In the genomic region with DNA sequence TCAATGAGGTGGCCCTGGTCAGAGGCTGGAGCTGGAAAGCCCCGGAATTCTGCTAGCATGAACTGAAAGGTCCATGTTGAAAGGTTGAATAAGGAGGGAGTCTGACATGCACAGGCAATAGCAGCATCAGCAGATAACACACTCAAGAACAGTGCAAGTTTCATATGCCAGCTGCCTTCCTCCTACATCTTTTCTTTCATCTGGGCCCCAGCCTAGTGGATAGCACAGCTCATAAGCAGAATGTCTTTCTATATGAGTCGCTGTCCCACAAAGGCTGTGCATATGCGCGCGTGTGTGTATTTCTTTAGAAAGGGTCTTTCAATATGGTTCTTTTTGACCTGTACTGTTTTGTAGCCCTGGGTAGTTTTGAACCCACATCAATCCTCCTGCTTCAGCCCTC, we compare ENCODE assay signal across 16 mouse cellular contexts.
"Had no signal": no experiment of that assay in that cellular context is flagged by ENCODE, and none has a peak within 500 bp of the region (broad histone marks: within the 10 kb centered on the region; RNA-seq: fewer than 3 reads in every experiment).

No protein-coding gene starts in this region.

- H3K27me3 ChIP-seq: liver, embryonic 12.5 days had no signal

- H3K27ac ChIP-seq: intestine, embryonic 15.5 days; kidney, embryonic 15.5 days; limb, embryonic 15.5 days; liver, embryonic 12.5 days; midbrain, embryonic 12.5 days; neural tube, embryonic 13.5 days had no signal

- DNase-seq: kidney, adult 18-20 months; kidney, postnatal 14 days; lung, embryonic 14.5 days; lung, postnatal 10 days; lung, postnatal 4 days; retina, postnatal 1 day; right cerebral cortex, postnatal 4 days; spleen, adult 18-20 months; thymus, adult 2 months; thymus, postnatal 25 days had no signal

- ATAC-seq: intestine, embryonic 15.5 days; liver, embryonic 12.5 days had no signal

- H3K4me2 ChIP-seq: intestine, embryonic 15.5 days; kidney, embryonic 15.5 days; limb, embryonic 15.5 days; liver, embryonic 12.5 days; lung, embryonic 14.5 days; midbrain, embryonic 12.5 days; neural tube, embryonic 13.5 days had no signal

- H3K4me1 ChIP-seq: intestine, embryonic 15.5 days; kidney, embryonic 15.5 days; limb, embryonic 15.5 days; liver, embryonic 12.5 days; neural tube, embryonic 13.5 days had no signal

- H3K4me3 ChIP-seq: intestine, embryonic 15.5 days; kidney, embryonic 15.5 days; limb, embryonic 15.5 days; liver, embryonic 12.5 days; midbrain, embryonic 12.5 days; neural tube, embryonic 13.5 days had no signal

- H3K36me3 ChIP-seq: intestine, embryonic 15.5 days; kidney, embryonic 15.5 days; limb, embryonic 15.5 days; liver, embryonic 12.5 days; midbrain, embryonic 12.5 days; neural tube, embryonic 13.5 days had no signal

- H3K9ac ChIP-seq: intestine, embryonic 15.5 days; kidney, embryonic 15.5 days; limb, embryonic 15.5 days; liver, embryonic 12.5 days; lung, embryonic 14.5 days; midbrain, embryonic 12.5 days; neural tube, embryonic 13.5 days had no signal

- H3K9me3 ChIP-seq: intestine, embryonic 15.5 days; kidney, embryonic 15.5 days; limb, embryonic 15.5 days; liver, embryonic 12.5 days; midbrain, embryonic 12.5 days; neural tube, embryonic 13.5 days had no signal
